Comparison of ENCODE assay signal across 16 mouse cellular contexts in genomic region chr5:111823420-111823819, GRCm38 (mm10).
DNase-seq lines count a peak whose midpoint lies in the region; ATAC-seq and TF ChIP-seq lines count a peak whose summit lies in the region.
"Had no signal": no experiment of that assay in that cellular context is flagged by ENCODE, and none has a peak within 500 bp of the region (broad histone marks: within the 10 kb centered on the region; RNA-seq: fewer than 3 reads in every experiment).

No protein-coding gene starts in this region.

- 0 out of 2 replicates have a peak overlapping the region, but pooled peaks have one; percentile 33 for H3K27ac ChIP-seq in forebrain, embryonic 10.5 days
- no peak overlapping the region for H3K27ac ChIP-seq in forebrain, embryonic 13.5 days
- no peak overlapping the region for H3K27ac ChIP-seq in kidney, postnatal 0 days
- H3K27ac ChIP-seq: liver, embryonic 12.5 days had no signal

- DNase-seq in forebrain, embryonic 10.5 days (ENCODE audit: extremely low spot score, low spot score) = no peak
- DNase-seq in kidney, postnatal 0 days (ENCODE audit: low spot score) = peak; percentile 69
- no peak for DNase-seq in kidney, adult 9 months
- peak; percentile 11 for DNase-seq in retina, postnatal 7 days (ENCODE audit: low read depth, low spot score)
- no peak for DNase-seq in retina, embryonic 14.5 days (ENCODE audit: low spot score)
- DNase-seq in testis, postnatal 10 days (ENCODE audit: low spot score) = no peak
- no peak for DNase-seq in ovary, postnatal 10 days (ENCODE audit: low spot score)
- DNase-seq: adrenal gland, postnatal 25 days; cerebellum, adult 8-10 months; kidney, adult 11 months; right cerebral cortex, postnatal 4 days; thymus, postnatal 25 days had no signal

- no peak overlapping the region for H3K9ac ChIP-seq in forebrain, embryonic 13.5 days
- H3K9ac ChIP-seq in kidney, postnatal 0 days (ENCODE audit: low read depth, low read length) = no peak overlapping the region
- H3K9ac ChIP-seq: liver, embryonic 12.5 days had no signal

- peaks cover 68% of the 10 kb centered on the region for H3K27me3 ChIP-seq in forebrain, embryonic 10.5 days (ENCODE audit: poor library complexity, severe bottlenecking)
- peaks cover 2% of the 10 kb centered on the region for H3K27me3 ChIP-seq in forebrain, embryonic 13.5 days
- H3K27me3 ChIP-seq in kidney, postnatal 0 days (ENCODE audit: insufficient read depth, low read length) = no peaks in the 10 kb centered on the region

- H3K4me2 ChIP-seq in forebrain, embryonic 13.5 days = no peak overlapping the region
- H3K4me2 ChIP-seq in kidney, postnatal 0 days (ENCODE audit: low read length) = no peak overlapping the region
- H3K4me2 ChIP-seq: liver, embryonic 12.5 days had no signal

- ATAC-seq in forebrain, embryonic 13.5 days = no peak
- ATAC-seq in kidney, postnatal 0 days (replicated peaks; ENCODE audit: low FRiP score, low read depth) = no peak; the same call in 1 of the 2 replicates
- ATAC-seq: activated CD4-positive, CD25-positive, alpha-beta regulatory T cell, adult 4 months; liver, embryonic 12.5 days; midbrain, embryonic 16.5 days had no signal

- TF ChIP-seq CTCF in kidney, postnatal 0 days (IDR thresholded peaks at IDR 0.05; ENCODE audit: low read depth) = no peak

- no peak overlapping the region for H3K4me3 ChIP-seq in forebrain, embryonic 10.5 days
- H3K4me3 ChIP-seq in forebrain, embryonic 13.5 days = no peak overlapping the region
- no peak overlapping the region for H3K4me3 ChIP-seq in kidney, postnatal 0 days (replicated peaks; ENCODE audit: low read depth, low read length)
- H3K4me3 ChIP-seq: liver, embryonic 12.5 days had no signal

- H3K36me3 ChIP-seq in forebrain, embryonic 10.5 days (replicated peaks) = no peaks in the 10 kb centered on the region
- H3K36me3 ChIP-seq in forebrain, embryonic 13.5 days (ENCODE audit: poor library complexity, severe bottlenecking) = no peaks in the 10 kb centered on the region
- H3K36me3 ChIP-seq in kidney, postnatal 0 days (ENCODE audit: insufficient read depth, low read length) = no peaks in the 10 kb centered on the region
- H3K36me3 ChIP-seq: liver, embryonic 12.5 days had no signal

- peaks cover 20% of the 10 kb centered on the region for H3K4me1 ChIP-seq in forebrain, embryonic 10.5 days
- H3K4me1 ChIP-seq in forebrain, embryonic 13.5 days = peaks cover 8% of the 10 kb centered on the region; the same call in 1 of the 2 replicates
- H3K4me1 ChIP-seq in kidney, postnatal 0 days (replicated peaks; ENCODE audit: insufficient read depth, low read length) = no peaks in the 10 kb centered on the region; the same call in 1 of the 2 replicates
- H3K4me1 ChIP-seq: liver, embryonic 12.5 days had no signal

- H3K9me3 ChIP-seq in forebrain, embryonic 10.5 days = no peaks in the 10 kb centered on the region
- no peaks in the 10 kb centered on the region for H3K9me3 ChIP-seq in forebrain, embryonic 13.5 days (replicated peaks)
- no peaks in the 10 kb centered on the region for H3K9me3 ChIP-seq in kidney, postnatal 0 days (replicated peaks; ENCODE audit: low read length)
- H3K9me3 ChIP-seq: liver, embryonic 12.5 days had no signal

- WGBS in forebrain, embryonic 10.5 days = 31% methylated on average over 4 of the region's 4 CpGs
- 39% methylated on average over 4 of the region's 4 CpGs for WGBS in forebrain, embryonic 13.5 days
- WGBS in kidney, postnatal 0 days = 20% methylated on average over 4 of the region's 4 CpGs

Comparison
In these comparisons a context has a peak if more than half of its experiments do, and no peak if none do; other contexts are left out.
1. DNase-seq: peak in kidney, postnatal 0 days (single experiment) and retina, postnatal 7 days (single experiment); none in forebrain, embryonic 10.5 days (single experiment), kidney, adult 9 months (single experiment), retina, embryonic 14.5 days (single experiment), testis, postnatal 10 days (single experiment) and ovary, postnatal 10 days (single experiment).